Mouse (Mus musculus) ovary, postnatal 10 days (tissue): ENCODE results near the gene Sntb2.
"Not testable (repeated sequence)": the region's sequence is repeated elsewhere in the genome, so short reads cannot be mapped to it uniquely, and the experiment has no call there.

Experiments used
- DNase-seq: peaks from one replicate; pipeline ENCODE4 v3.0.0; 2022; ENCODE audit warnings: low spot score

Sntb2 gene

DNA sequence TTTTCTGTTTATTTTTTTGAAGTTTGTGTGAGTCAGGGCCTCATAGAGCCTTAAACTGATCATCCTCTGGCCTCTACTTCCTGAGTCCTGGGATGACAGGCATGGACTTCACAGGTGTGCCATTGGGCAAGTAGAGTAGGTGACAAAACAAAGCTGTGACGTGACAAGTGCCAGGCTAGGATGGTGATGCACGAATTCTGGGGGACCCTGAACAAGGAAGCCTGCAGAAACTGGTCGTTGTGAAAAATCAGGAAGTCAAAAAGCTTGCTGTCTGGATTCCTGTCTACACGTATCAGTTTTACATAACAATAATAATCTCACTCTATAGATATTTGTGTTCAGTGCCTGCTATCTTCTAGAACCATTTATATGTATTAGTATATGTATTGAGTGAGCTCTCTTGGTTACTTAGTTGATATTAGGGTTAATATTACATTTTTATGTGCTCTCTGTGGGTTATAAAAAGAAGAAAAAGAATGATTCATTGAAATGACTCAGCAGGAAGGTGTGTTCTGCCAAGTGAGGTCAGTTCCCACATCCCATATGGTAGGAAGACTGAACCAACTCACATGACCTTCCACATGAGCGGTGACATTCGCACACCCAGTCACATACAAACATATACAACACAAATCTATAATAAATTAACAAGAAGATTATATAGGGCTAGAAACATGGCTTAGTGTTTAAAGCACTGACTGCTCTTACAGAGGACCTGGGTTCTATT lies 37.2 kb downstream of the Sntb2 start:
- DNase-seq: no peak

DNA sequence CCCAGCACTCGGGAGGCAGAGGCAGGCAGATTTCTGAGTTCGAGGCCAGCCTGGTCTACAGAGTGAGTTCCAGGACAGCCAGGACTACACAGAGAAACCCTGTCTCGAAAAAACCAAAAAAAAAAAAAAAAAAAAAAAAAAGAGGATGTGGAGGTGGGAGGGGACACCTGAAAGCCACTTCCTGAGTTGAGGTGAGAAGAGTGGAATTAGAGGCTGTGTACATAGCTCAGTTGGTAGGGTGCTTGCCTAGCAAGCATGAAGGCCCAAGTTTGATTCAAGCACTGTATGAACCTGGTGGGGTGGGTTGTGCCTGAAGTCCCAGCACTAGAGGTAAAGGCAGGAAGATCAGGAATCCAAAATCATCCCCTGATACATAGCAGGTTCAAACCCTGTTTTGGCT lies 38.0 kb downstream of the Sntb2 start:
- not testable (repeated sequence) for DNase-seq

GRCm38 (mm10) chr8:106974754-106975153 lies 39.2 kb downstream of the Sntb2 start:
- no peak for DNase-seq

- DNase-seq: no peak
Measured at GRCm38 (mm10) chr8:106975764-106976163, 40.2 kb downstream of the Sntb2 start.

- no peak for DNase-seq
Measured at GRCm38 (mm10) chr8:106976436-106976835, 40.9 kb downstream of the Sntb2 start.

- no peak for DNase-seq
Measured at GRCm38 (mm10) chr8:106978755-106979251, 43.3 kb downstream of the Sntb2 start.

- no peak for DNase-seq
Measured at GRCm38 (mm10) chr8:106985404-106985821, 49.9 kb downstream of the Sntb2 start.

GRCm38 (mm10) chr8:106985951-106986350 lies 50.4 kb downstream of the Sntb2 start:
- DNase-seq: no peak

DNA sequence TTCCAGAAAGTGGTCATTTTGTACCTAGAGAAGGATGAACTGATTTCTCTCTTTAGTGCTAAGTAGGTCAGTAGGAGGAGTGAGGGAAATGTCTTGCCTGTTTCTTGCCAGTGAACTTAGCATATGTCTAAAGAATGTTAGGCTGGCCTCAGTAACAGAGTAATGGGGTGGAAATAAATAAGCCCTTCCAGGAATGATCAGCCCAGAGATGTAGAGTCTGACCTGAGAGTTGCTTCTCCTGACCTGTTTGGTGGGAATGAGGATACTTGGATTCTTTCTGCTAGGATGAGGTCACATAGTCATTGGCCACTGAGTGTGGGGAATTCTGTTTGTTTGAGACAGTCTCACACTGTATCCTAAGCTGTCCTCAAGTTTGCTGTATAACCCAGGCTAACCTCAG lies 52.0 kb downstream of the Sntb2 start:
- no peak for DNase-seq

DNA sequence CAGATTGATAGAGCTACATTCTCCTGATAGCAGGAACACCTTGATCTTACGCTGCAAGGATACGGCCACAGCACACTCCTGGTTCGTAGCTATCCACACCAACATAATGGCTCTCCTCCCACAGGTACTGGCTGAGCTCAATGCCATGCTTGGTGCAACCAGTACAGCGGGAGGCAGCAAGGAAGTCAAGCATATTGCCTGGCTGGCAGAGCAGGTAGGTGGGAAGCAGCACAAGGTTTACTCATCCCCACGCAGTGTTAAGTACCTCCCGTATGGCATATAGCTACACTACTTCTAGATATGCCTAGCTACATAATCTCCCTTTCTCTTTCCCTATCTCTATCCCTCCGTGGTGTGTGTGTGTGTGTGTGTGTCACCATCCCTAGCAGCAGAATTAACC lies 55.8 kb downstream of the Sntb2 start:
- no peak for DNase-seq

DNA sequence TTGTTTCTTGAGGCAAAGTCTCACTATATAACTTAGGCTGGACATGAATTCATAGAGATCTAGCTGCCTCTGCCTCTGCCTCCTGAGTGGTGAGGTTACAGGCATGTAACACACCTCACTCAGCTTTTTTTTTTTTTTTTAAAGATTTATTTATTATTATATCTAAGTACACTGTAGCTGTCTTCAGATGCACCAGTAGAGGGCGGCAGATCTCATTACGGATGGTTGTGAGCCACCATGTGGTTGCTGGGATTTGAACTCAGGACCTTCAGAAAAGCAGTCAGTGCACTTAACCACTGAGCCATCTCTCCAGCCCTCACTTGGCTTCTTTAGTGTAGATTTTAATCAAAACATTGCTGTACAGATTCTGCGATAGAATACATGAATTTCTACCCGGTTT lies 60.8 kb downstream of the Sntb2 start:
- DNase-seq: not testable (repeated sequence)

DNA sequence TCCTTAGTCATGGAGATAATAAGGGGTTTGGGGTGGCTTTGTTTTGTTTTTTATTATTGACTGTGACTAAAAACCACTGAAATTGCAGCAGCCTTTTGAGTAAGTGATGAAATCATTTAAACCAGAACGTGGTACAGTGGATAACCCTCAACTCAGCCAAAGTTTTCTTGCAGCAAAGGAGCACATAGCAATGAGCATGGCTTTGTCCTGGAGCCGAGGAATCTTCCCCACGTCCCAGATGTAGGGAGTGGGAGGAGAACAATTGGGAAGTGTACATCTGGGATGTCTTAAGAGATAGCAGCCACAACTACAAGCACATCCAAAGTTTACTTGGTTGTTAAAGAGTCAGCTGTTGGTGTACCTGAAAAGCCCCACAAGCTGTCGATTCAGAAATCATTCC lies 61.9 kb downstream of the Sntb2 start:
- DNase-seq: no peak

GRCm38 (mm10) chr8:106999068-106999467 lies 63.5 kb downstream of the Sntb2 start:
- no peak for DNase-seq

GRCm38 (mm10) chr8:107002532-107002931 lies 67.0 kb downstream of the Sntb2 start:
- peak; percentile 77 for DNase-seq

- no peak for DNase-seq
Measured at GRCm38 (mm10) chr8:107007795-107008194, 72.2 kb downstream of the Sntb2 start.

DNA sequence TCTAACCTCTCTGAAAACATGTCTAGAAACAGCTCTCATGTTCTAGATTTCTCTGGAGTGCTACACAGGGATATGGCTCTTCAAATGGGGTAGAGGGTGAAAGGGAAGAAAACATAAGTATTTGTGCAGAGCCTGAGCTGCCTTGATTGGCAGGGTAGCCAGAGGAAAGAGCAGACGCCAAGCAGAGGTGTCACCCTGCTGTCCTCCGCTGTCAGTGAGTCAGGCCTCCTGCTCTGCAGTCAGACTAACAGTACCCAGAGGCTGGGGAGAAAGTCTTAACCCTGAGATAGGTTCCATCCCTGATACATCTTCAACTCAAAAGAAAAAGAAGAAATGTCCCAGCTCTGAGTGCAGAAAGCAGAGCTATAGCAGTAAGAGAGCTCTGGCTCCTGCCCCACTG lies 77.1 kb downstream of the Sntb2 start:
- DNase-seq: no peak

- no peak for DNase-seq
Measured at GRCm38 (mm10) chr8:107014915-107015314, 79.4 kb downstream of the Sntb2 start.

- no peak for DNase-seq
Measured at GRCm38 (mm10) chr8:107023479-107023878, 87.9 kb downstream of the Sntb2 start.

DNA sequence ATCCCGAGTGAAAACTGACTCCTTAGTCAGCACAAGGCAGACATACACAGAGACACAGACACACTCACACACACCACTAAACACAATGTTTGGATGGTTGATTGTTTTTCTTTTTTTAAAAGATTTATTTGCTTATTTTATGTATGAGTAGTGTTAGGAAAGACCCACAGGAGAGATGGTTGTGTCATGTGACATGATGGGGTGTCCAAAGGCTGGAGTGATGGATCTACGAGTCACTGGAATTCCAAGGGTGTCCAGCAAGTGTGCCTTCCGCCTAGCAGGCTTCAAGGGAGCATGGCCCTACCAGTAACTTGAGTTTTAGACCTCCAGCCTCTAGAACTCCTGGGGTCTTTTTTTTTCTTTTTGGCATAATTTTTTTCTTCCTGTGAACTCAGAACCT lies 93.8 kb downstream of the Sntb2 start:
- DNase-seq: no peak

DNA sequence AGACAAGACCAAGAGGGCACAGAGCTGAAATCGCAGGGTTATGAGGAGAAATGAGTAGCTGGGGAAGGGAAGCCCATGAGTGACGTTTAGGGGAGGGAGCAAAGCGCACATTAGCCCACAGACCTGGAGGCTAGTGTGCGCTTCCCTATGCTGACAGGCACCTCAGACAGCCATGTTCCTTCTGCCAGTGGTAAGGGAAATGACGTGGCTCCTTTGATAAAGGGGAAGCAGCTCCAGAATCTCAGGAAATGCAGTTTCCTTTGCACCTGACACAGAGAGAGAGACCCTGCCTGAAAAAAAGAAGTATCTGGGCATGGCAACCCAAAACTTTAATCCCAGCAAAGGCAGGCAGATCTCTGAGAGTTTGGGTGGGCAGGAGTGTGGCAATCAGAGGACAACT lies 94.5 kb downstream of the Sntb2 start:
- DNase-seq: no peak

- DNase-seq: peak; percentile 96
Measured at GRCm38 (mm10) chr8:107030650-107031576, 95.4 kb downstream of the Sntb2 start, which contains the start of gene Vps4a. Gene Vps4a, plus strand, starts transcription at chr8:107031222.

DNA sequence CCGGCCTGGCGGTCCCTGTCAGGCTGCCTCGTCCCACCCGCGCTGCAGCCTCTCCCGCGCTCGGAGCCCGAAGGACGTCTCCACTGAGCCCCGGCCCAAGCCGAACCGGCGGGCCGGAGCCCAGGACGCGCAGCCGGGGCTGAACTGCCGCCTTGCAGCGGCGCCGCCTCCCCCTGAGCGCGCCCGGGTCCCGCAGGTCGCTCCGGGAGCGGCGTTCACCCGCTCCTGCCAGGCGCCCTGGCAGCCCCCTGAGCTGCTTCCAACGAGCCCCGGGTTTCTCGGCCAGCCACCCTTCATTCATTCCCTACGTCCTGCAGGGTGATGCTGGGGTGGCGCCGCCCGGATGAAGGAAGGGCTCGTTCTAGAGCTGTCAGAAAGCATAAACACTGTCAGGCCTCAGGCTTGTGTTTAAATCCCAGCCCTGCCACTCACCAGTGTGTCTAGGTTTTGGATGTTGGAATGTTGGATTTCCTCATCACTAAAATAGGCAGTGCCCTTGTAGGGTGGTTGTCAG lies 96.1 kb downstream of the Sntb2 start:
- DNase-seq: no peak

- not testable (repeated sequence) for DNase-seq
Measured at GRCm38 (mm10) chr8:107033609-107034008, 98.1 kb downstream of the Sntb2 start.
